Mouse (Mus musculus) left cerebral cortex, adult 6 months (tissue): ENCODE data around the gene Ift22. TPM values are rescaled to one million over a fixed set of nuclear protein-coding genes. Genes with fewer than 3 reads are reported as not detected.

Source experiments
- long read RNA-seq, 2 experiments: library from polyadenylated mRNA; unstranded; transcript quantifications; one replicate each; pipeline ENCODE4 v2.0.0; 2019 to 2020
- polyA plus RNA-seq: library from polyadenylated mRNA; unstranded; fragments of <200 nt; fragmentation: Nextera tagmentation; gene quantifications from 2 replicates; pipeline ENCODE4 v1.2.3, GENCODE M21; 2021

Gene Ift22
- polyA plus RNA-seq: 70.1 and 118 TPM in 2 replicates
- long read RNA-seq, experiment 1, transcript Ift22-205 (5 exons, 3,071 nt): major isoform, 156 of 195 reads
- long read RNA-seq, experiment 1, transcript Ift22-204 (4 exons, 670 nt): minor isoform, 21 of 195 reads
- long read RNA-seq, experiment 1, partial matches to known transcripts: 6 of 195 reads
- long read RNA-seq, experiment 1, other reads (novel, unspliced or antisense): 11 of 195 reads
- long read RNA-seq, experiment 2, transcript Ift22-204 (4 exons, 670 nt): minor isoform, 6 of 102 reads
- long read RNA-seq, experiment 2, transcript Ift22-205 (5 exons, 3,071 nt): major isoform, 78 of 102 reads
- long read RNA-seq, experiment 2, partial matches to known transcripts: 7 of 102 reads
- long read RNA-seq, experiment 2, other reads (novel, unspliced or antisense): 11 of 102 reads

GRCm38 (mm10) chr5:136907991-136908857 lies at the start of gene Ift22:
Gene Ift22 (plus strand): TSS chr5:136908150.

GRCm38 (mm10) chr5:136882788-136883439 lies 25.0 kb upstream of the Ift22 start, which contains the start of gene Col26a1:
Gene Col26a1 (minus strand): TSS chr5:136883209.

GRCm38 (mm10) chr5:136953015-136953414 lies 45.1 kb downstream of the Ift22 start, which contains the start of gene Fis1:
Gene Fis1 (plus strand): TSS chr5:136953275.

Other genes starting within 250 kb of the Ift22 start
- gene Myl10, start 215.0 kb upstream of the Ift22 start, polyA plus RNA-seq: not detected in 2 replicates
- gene Col26a1, start 24.9 kb upstream of the Ift22 start, polyA plus RNA-seq: 0.53 and 1.1 TPM in 2 replicates
- 557 and 619 TPM in 2 replicates for gene Fis1, start 45.1 kb downstream of the Ift22 start, polyA plus RNA-seq
- 0.05 TPM in 1 of 2 replicates, not detected in the other for gene Cldn15, start 58.5 kb downstream of the Ift22 start, polyA plus RNA-seq
- gene Plod3, start 78.9 kb downstream of the Ift22 start, polyA plus RNA-seq: 11.7 and 12.9 TPM in 2 replicates
- 183 and 217 TPM in 2 replicates for gene Znhit1, start 79.9 kb downstream of the Ift22 start, polyA plus RNA-seq
- gene Vgf, start 118.2 kb downstream of the Ift22 start, polyA plus RNA-seq: 12.8 and 33.4 TPM in 2 replicates
- 561 and 626 TPM in 2 replicates for gene Ap1s1, start 138.0 kb downstream of the Ift22 start, polyA plus RNA-seq
- gene Serpine1, start 164.1 kb downstream of the Ift22 start, polyA plus RNA-seq: 0.10 and 0.27 TPM in 2 replicates
- 0.25 and 3.2 TPM in 2 replicates for gene Trim56, start 208.1 kb downstream of the Ift22 start, polyA plus RNA-seq
- gene Muc3, start 241.2 kb downstream of the Ift22 start, polyA plus RNA-seq: not detected in 2 replicates